Mouse (Mus musculus): Measurements from ENCODE around the gene Tamm41.

DNA sequence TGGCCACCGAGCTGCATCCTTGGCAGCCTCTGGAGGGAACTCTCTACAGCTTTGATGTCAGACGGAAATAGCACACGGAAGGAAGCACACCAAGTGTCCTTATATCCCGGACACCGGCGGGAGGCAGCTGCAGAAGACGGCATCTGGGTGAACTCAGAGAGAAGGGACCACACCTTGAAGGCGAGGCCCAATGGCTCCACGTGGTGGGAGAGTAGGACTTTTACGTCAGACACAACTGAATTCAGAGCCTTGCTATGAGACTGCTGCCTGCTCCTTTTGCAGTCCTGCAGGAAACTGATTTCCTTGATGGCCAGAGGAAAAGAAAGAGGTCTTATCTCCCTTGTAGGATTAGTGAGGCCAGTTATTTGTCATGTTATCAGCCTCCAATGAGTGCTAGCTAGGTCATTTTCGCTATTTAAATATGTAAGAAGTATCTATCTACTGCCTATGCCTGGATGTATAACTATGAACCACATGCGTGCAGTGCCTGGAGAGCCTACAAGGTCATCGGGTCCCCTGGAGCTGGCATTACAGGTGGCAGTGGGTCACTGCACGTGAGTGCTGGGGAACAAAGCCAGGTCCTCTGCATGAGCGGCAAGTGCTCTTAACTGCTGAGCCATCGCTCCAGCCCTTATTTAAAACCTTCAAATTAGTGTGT, 39.2 kb downstream of the Tamm41 start:
- TF ChIP-seq CTCF (IDR thresholded peaks at IDR 0.05; ENCODE audit: borderline replicate concordance, insufficient read depth, low read length): no peak
- TF ChIP-seq POLR2A (IDR thresholded peaks at IDR 0.05; ENCODE audit: low read depth, low read length): no peak
